1 mouse cellular context compared by ENCODE assay signal in the genomic region with DNA sequence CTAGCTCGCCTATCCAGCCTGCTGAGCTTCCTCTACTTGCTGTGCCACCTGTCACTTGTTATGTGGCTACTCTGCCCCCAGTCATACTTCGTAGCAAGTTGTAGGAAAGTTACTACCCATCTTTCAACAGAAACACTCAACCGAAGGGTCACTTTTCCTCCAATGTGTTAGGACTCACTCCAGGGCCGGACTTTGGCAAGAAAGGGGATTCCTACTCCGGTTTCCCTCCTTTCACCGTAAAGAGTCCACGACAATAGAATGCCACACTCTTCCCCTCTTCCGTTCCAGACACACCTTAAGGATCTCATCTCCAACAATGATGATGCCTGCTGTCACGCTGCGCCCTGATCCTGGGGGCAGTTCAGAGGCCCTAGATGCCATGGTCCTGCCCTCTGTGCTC.
TF ChIP-seq lines count a peak whose summit lies in the region.

No protein-coding gene starts in this region.

TF ChIP-seq in MEL, 35 proteins besides CTCF, POLR2A, EP300 and RAD21 (continued from another document):
- TF ChIP-seq MXI1 (IDR thresholded peaks at IDR 0.05; ENCODE audit: low read depth, low read length) (no peak), CHD1 (IDR thresholded peaks at IDR 0.05; ENCODE audit: low read depth, low read length) (no peak), HCFC1 (IDR thresholded peaks at IDR 0.05; ENCODE audit: low read depth, low read length) (no peak), POLR2AphosphoS2 (IDR thresholded peaks at IDR 0.05; ENCODE audit: low read length) (no peak; the same call in 1 of the 2 replicates)
